Comparison of ENCODE assay signal across 21 mouse cellular contexts in genomic region chr1:35694349-35694748, GRCm38 (mm10).
A peak's percentile ranks its signal among the peaks of the same experiment; 100 is the strongest.
DNase-seq lines count a peak whose midpoint lies in the region; ATAC-seq lines count a peak whose summit lies in the region.
"Had no signal": no experiment of that assay in that cellular context is flagged by ENCODE, and none has a peak within 500 bp of the region (broad histone marks: within the 10 kb centered on the region; RNA-seq: fewer than 3 reads in every experiment).

No protein-coding gene starts in this region.

- no peak for ATAC-seq in midbrain, embryonic 13.5 days
- no peak for ATAC-seq in kidney, embryonic 14.5 days (ENCODE audit: low FRiP score, low TSS enrichment)

- peaks cover 7% of the 10 kb centered on the region; the same call in 1 of the 2 replicates for H3K27me3 ChIP-seq in heart, embryonic 10.5 days (ENCODE audit: insufficient read depth, poor library complexity, severe bottlenecking)
- H3K27me3 ChIP-seq in midbrain, embryonic 13.5 days = no peaks in the 10 kb centered on the region
- H3K27me3 ChIP-seq in kidney, embryonic 14.5 days (ENCODE audit: control insufficient read depth, insufficient read depth, low read length) = no peaks in the 10 kb centered on the region
- H3K27me3 ChIP-seq: embryonic facial prominence, embryonic 12.5 days; liver, embryonic 13.5 days had no signal

- peak; percentile 7 for DNase-seq in heart, embryonic 10.5 days (ENCODE audit: low spot score)
- DNase-seq in heart, adult 8-10 months (ENCODE audit: low spot score) = no peak
- DNase-seq in ES-CJ7 (ENCODE audit: low read depth, low spot score) = peak; percentile 25
- peak; percentile 62 for DNase-seq in embryo, embryonic 10.5 days (ENCODE audit: low spot score)
- no peak for DNase-seq in gastrocnemius, postnatal 36 days
- DNase-seq in B cell, adult 2 months = no peak
- DNase-seq: adrenal gland, adult 2 months; cerebellum, adult 18-20 months; cerebellum, postnatal 36 days; gastrocnemius, postnatal 14 days; heart, adult 18-20 months; kidney, adult 18-20 months; kidney, postnatal 10 days; liver, embryonic 13.5 days; lung, adult 2 months; thymus, adult 18-20 months; thymus, postnatal 4 days had no signal

- no peak overlapping the region for H3K4me3 ChIP-seq in heart, embryonic 10.5 days
- H3K4me3 ChIP-seq in midbrain, embryonic 13.5 days (replicated peaks) = no peak overlapping the region
- no peak overlapping the region for H3K4me3 ChIP-seq in kidney, embryonic 14.5 days (ENCODE audit: low read length)
- H3K4me3 ChIP-seq: embryonic facial prominence, embryonic 12.5 days; left cerebral cortex, adult 2 months; liver, embryonic 13.5 days had no signal

- H3K9ac ChIP-seq in midbrain, embryonic 13.5 days (replicated peaks) = no peak overlapping the region
- no peak overlapping the region for H3K9ac ChIP-seq in kidney, embryonic 14.5 days (ENCODE audit: low read depth, low read length)
- H3K9ac ChIP-seq: embryonic facial prominence, embryonic 12.5 days; liver, embryonic 13.5 days had no signal

- no peak overlapping the region for H3K27ac ChIP-seq in heart, embryonic 10.5 days
- H3K27ac ChIP-seq in midbrain, embryonic 13.5 days = peak overlapping the region; percentile 75
- no peak overlapping the region for H3K27ac ChIP-seq in kidney, embryonic 14.5 days (ENCODE audit: low read depth, low read length)
- H3K27ac ChIP-seq: embryonic facial prominence, embryonic 12.5 days; left cerebral cortex, adult 2 months; liver, embryonic 13.5 days had no signal

- no peak overlapping the region for H3K4me2 ChIP-seq in midbrain, embryonic 13.5 days (replicated peaks)
- no peak overlapping the region for H3K4me2 ChIP-seq in kidney, embryonic 14.5 days (replicated peaks; ENCODE audit: low read depth, low read length)
- H3K4me2 ChIP-seq: embryonic facial prominence, embryonic 12.5 days; liver, embryonic 13.5 days had no signal

- WGBS in heart, embryonic 10.5 days = 66% methylated on average over 3 of the region's 3 CpGs
- WGBS in midbrain, embryonic 13.5 days = 9% methylated on average over 3 of the region's 3 CpGs
- WGBS in kidney, embryonic 14.5 days = 38% methylated on average over 3 of the region's 3 CpGs

- no peaks in the 10 kb centered on the region for H3K9me3 ChIP-seq in heart, embryonic 10.5 days
- no peaks in the 10 kb centered on the region; the same call in 1 of the 2 replicates for H3K9me3 ChIP-seq in midbrain, embryonic 13.5 days
- no peaks in the 10 kb centered on the region for H3K9me3 ChIP-seq in kidney, embryonic 14.5 days (ENCODE audit: control insufficient read depth, low read length)
- H3K9me3 ChIP-seq: embryonic facial prominence, embryonic 12.5 days; liver, embryonic 13.5 days had no signal

- intact Hi-C loops in gastrocnemius, postnatal 36 days (cut with DNase I) = no loop called here

- H3K36me3 ChIP-seq in heart, embryonic 10.5 days = no peaks in the 10 kb centered on the region
- H3K36me3 ChIP-seq in midbrain, embryonic 13.5 days = no peaks in the 10 kb centered on the region
- H3K36me3 ChIP-seq in kidney, embryonic 14.5 days (ENCODE audit: control insufficient read depth, insufficient read depth, low read length) = no peaks in the 10 kb centered on the region
- H3K36me3 ChIP-seq: embryonic facial prominence, embryonic 12.5 days; liver, embryonic 13.5 days had no signal

- peaks cover 8% of the 10 kb centered on the region; the same call in 1 of the 2 replicates for H3K4me1 ChIP-seq in heart, embryonic 10.5 days
- peaks cover 30% of the 10 kb centered on the region for H3K4me1 ChIP-seq in midbrain, embryonic 13.5 days (replicated peaks)
- no peaks in the 10 kb centered on the region for H3K4me1 ChIP-seq in kidney, embryonic 14.5 days (ENCODE audit: control insufficient read depth, insufficient read depth, low read length)
- H3K4me1 ChIP-seq: liver, embryonic 13.5 days had no signal

Comparison
In these comparisons a context has a peak if more than half of its experiments do, and no peak if none do; other contexts are left out.
1. DNase-seq: peak in heart, embryonic 10.5 days (single experiment), ES-CJ7 (single experiment) and embryo, embryonic 10.5 days (single experiment); none in heart, adult 8-10 months (single experiment), gastrocnemius, postnatal 36 days (0 of 2) and B cell, adult 2 months (0 of 2).